Mouse (Mus musculus) heart, embryonic 16.5 days (tissue): ENCODE measurements around the gene Olfr1404. TPM values are rescaled to one million over a fixed set of nuclear protein-coding genes. Genes with fewer than 3 reads are reported as not detected.
"Not testable (repeated sequence)": the region's sequence is repeated elsewhere in the genome, so short reads cannot be mapped to it uniquely, and the experiment has no call there.

Experiments
- ATAC-seq: fragments of 200-750 bp; cut with Nextera tagmentation; replicated peaks from 2 replicates; pipeline ENCODE4 v1.8.0; 2017; ENCODE audit warnings: moderate number of reproducible peaks; ENCODE audit not compliant: insufficient read depth, low FRiP score; ENCODE audit errors: extremely low read depth
- H3K27ac ChIP-seq: fragments of 300-500 bp; sonication (generic); 2 replicates; pipeline ENCODE4 v1.5.1; 2014; ENCODE audit warnings: mild to moderate bottlenecking, low read length, control low read depth, moderate library complexity
- H3K27me3 ChIP-seq: fragments of 300-500 bp; sonication (generic); 2 replicates; pipeline ENCODE4 v1.6.1; 2014; ENCODE audit warnings: low read length, mixed read lengths; ENCODE audit not compliant: control insufficient read depth, insufficient read depth
- H3K36me3 ChIP-seq: fragments of 300-500 bp; sonication (generic); 2 replicates; pipeline ENCODE4 v1.6.1; 2014; ENCODE audit not compliant: control insufficient read depth, insufficient read depth
- H3K4me1 ChIP-seq: fragments of 300-500 bp; sonication (generic); 2 replicates; pipeline ENCODE4 v1.6.1; 2014; ENCODE audit warnings: low read length, mixed read lengths; ENCODE audit not compliant: control insufficient read depth, insufficient read depth
- H3K4me2 ChIP-seq: fragments of 300-500 bp; sonication (generic); 2 replicates; pipeline ENCODE4 v1.6.1; 2014; ENCODE audit warnings: low read depth, mild to moderate bottlenecking, control low read depth, low read length
- H3K4me3 ChIP-seq: fragments of 300-500 bp; sonication (generic); 2 replicates; pipeline ENCODE4 v1.5.1; 2014; ENCODE audit warnings: mild to moderate bottlenecking, control low read depth, low read length
- H3K9ac ChIP-seq: fragments of 300-500 bp; sonication (generic); 2 replicates; pipeline ENCODE4 v1.6.1; 2014; ENCODE audit warnings: low read length, control low read depth
- H3K9me3 ChIP-seq: fragments of 300-500 bp; sonication (generic); replicated peaks from 2 replicates; pipeline ENCODE4 v1.6.1; 2016; ENCODE audit warnings: low read length; ENCODE audit not compliant: control insufficient read depth
- WGBS: fragments of 180-500 bp; shearing (Covaris S2); extraction: QIAGEN DNeasy Blood & Tissue Kit; methylation state at CpG from one replicate; pipeline ENCODE4 v1.1.7; 2014; 5-methylcytosine and 5-hydroxymethylcytosine counted together
- polyA plus RNA-seq: library from polyadenylated mRNA; unstranded; fragments of >200 nt; fragmentation: Nextera tagmentation; extraction: Ambion mirVana; gene quantifications from 2 replicates; pipeline ENCODE4 v1.2.1, GENCODE M21; 2015

Olfr1404 gene
- not detected in 2 replicates for polyA plus RNA-seq

DNA sequence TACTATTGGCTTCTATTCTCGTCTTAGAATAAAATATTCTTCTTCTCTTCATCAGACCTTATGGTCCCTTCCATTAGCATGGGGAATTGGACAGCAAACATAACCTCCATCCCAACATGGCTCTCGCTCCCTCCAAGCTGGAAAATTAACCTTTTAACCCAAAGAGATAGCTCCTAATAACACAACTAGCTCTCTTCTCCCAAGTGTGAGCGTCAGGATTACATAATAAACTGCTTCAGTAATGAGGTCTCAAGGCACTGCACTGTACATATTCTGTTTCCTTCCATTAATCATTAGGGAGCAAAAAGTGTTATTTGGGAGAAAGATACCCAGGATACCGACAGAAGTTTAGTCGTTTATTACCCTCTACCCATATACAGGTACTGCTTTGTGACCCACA is at the start of gene Olfr1404:
Olfr1404 (plus strand) TSS at position 301 of the 400 bp plus-strand sequence.
- Histone ChIP-seq H3K36me3 (no peaks in the 10 kb centered on the region), H3K9ac (no peak within 1 kb of the TSS), H3K4me1 (no peaks in the 10 kb centered on the region), H3K4me2 (no peak within 1 kb of the TSS), H3K27me3 (no peaks in the 10 kb centered on the region), H3K27ac (no peak within 1 kb of the TSS), H3K9me3 (peaks cover 2% of the 10 kb centered on the region; the same call in 1 of the 2 replicates), H3K4me3 (no peak within 1 kb of the TSS)
- no peak for ATAC-seq
- WGBS, result 67% methylated on average over 5 of the region's 5 CpGs

DNA sequence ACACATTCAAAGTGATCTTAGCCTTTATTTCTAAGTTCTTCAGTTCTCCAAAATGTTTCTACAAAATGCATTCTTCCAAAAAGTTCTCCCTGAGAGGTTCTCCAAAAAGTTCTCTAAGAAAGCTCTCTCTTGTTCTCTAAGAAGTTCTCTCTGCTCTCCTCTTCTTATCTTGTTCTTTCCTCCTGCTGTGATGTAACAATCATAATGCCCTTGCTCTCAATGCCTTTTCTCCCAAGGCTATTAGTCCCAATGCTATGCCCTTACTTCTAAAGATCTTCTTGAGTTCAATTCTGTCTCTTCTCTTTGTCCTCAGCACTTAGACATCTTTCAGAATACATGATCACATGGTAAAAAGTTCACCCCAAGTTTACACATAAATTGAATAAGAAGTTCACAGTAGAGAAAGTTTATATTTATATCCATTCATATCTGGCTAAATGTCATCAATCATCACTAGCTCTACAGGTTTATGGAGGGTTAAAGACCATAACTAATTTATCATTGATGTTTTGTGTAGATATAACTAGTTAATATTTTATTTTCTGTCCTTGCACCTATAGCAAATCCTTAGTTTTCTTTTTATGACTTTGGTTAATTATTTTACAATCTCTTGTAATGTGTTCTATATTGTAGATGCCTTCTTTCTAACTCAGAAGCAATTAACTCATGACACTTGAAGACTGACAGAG is 37.9 kb upstream of the Olfr1404 start:
- ATAC-seq, result no peak
- Histone ChIP-seq H3K4me3 (no peak overlapping the region), H3K4me2 (no peak overlapping the region), H3K4me1 (no peaks in the 10 kb centered on the region), H3K9ac (no peak overlapping the region), H3K27ac (no peak overlapping the region), H3K36me3 (no peaks in the 10 kb centered on the region), H3K9me3 (no peaks in the 10 kb centered on the region), H3K27me3 (no peaks in the 10 kb centered on the region)

DNA sequence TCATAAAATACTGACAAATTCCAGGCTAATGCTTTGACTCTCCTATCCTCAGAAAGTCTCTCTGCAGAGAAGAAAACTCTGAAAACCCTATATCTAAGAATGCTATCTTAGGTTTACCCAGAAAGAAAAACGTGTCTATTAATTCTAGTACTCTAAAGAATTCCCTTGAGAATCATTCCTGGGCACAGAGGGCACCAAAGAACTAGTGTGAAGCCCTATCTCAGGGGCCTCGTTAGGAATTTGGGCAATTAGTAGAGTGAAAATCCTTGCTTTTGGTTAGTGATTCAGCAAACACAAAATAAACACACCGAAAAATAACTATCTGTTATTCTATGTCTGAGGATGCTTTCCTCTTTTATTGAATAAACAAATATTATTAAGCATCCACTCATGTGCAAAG is 21.7 kb upstream of the Olfr1404 start, which contains the start of gene Olfr1406:
Olfr1406 (minus strand) TSS at position 101 of the 400 bp plus-strand sequence.
- WGBS, result 46% methylated on average over 3 of the region's 3 CpGs
- H3K36me3 ChIP-seq, result no peaks in the 10 kb centered on the region
- H3K4me1 ChIP-seq, result no peaks in the 10 kb centered on the region
- H3K4me2 ChIP-seq, result no peak within 1 kb of the TSS
- H3K27ac ChIP-seq, result no peak within 1 kb of the TSS
- H3K9ac ChIP-seq, result no peak within 1 kb of the TSS
- no peak within 1 kb of the TSS for H3K4me3 ChIP-seq
- H3K9me3 ChIP-seq, result no peaks in the 10 kb centered on the region
- H3K27me3 ChIP-seq, result no peaks in the 10 kb centered on the region
- ATAC-seq, result no peak

DNA sequence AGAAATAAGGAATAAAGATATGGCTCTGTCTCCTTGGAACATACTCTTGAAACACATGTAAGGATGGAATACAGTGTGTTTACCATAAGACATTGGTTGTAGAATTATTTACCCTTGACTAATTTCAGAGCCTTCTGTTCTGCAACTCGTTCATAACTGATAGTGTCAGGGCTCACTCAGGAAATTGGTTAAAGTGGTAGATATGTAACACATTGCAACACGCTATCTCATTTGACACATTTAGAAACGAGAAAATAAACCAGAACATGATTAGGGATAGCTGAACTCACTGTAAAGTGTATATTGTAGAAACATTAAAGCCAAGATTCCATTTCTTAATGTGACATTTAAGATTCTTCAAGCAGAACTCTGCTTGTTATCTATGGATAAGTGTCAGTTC is 20.1 kb upstream of the Olfr1404 start:
- Histone ChIP-seq H3K9me3 (no peaks in the 10 kb centered on the region), H3K36me3 (no peaks in the 10 kb centered on the region)
- no peak for ATAC-seq

DNA sequence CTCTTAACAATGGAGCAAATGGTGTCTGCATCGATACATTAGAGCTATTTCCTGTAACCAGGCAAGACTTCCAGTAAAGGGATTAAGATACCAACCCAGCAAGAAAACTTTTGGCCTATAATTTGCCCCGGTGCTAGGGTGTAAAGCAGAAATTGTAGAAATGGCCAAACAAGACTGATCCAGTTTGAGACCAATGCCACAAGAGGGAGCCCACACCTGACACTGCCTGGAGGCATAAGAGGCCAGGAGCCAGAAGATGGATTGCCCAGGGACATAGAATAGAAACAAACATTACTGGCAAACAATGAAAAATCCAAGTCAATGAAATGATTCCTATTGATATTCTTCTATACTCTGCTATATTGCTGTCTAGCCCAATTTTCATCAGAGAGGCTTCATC is 15.8 kb upstream of the Olfr1404 start:
- WGBS, result 71% methylated on average over 2 of the region's 2 CpGs
- no peak overlapping the region for H3K9ac ChIP-seq

More for the DNA sequence above, 20.1 kb upstream of the Olfr1404 start:
- Histone ChIP-seq H3K4me1 (no peaks in the 10 kb centered on the region), H3K4me2 (no peak overlapping the region), H3K9ac (no peak overlapping the region), H3K27me3 (no peaks in the 10 kb centered on the region), H3K4me3 (no peak overlapping the region), H3K27ac (no peak overlapping the region)
- 34% methylated on average over 3 of the region's 3 CpGs for WGBS

DNA sequence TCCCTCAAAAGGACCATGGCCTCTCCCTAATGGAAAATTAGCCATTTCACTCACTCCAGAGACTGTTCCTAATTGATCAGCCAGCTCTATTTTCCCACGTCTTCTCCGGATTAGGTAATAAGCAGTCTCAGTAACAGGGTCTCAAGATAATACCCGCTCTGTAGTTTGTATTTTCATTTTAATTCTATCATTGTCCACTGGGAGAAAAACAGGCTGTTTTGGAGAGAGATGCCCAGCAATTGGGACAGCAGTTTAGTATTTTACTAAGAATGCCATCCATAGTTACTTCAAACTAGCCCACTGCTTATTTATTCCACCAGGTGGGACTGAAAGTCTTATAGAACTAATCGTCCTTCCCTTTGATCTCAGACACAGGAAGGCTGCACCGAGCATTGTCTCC is 14.7 kb upstream of the Olfr1404 start, which contains the start of gene Olfr218:
Olfr218 (plus strand) TSS at position 301 of the 400 bp plus-strand sequence.
- no peaks in the 10 kb centered on the region for H3K4me1 ChIP-seq
- no peak within 1 kb of the TSS for H3K4me2 ChIP-seq
- 68% methylated on average over 5 of the region's 5 CpGs for WGBS
- H3K4me3 ChIP-seq, result no peak within 1 kb of the TSS
- H3K27me3 ChIP-seq, result no peaks in the 10 kb centered on the region
- no peak within 1 kb of the TSS for H3K27ac ChIP-seq
- H3K36me3 ChIP-seq, result no peaks in the 10 kb centered on the region
- H3K9ac ChIP-seq, result no peak within 1 kb of the TSS
- ATAC-seq, result no peak
- H3K9me3 ChIP-seq, result no peaks in the 10 kb centered on the region

More for the DNA sequence above, 15.8 kb upstream of the Olfr1404 start:
- Histone ChIP-seq H3K4me1 (no peaks in the 10 kb centered on the region), H3K27ac (no peak overlapping the region), H3K27me3 (no peaks in the 10 kb centered on the region), H3K4me3 (no peak overlapping the region), H3K4me2 (no peak overlapping the region), H3K9me3 (no peaks in the 10 kb centered on the region), H3K36me3 (no peaks in the 10 kb centered on the region)
- no peak for ATAC-seq

DNA sequence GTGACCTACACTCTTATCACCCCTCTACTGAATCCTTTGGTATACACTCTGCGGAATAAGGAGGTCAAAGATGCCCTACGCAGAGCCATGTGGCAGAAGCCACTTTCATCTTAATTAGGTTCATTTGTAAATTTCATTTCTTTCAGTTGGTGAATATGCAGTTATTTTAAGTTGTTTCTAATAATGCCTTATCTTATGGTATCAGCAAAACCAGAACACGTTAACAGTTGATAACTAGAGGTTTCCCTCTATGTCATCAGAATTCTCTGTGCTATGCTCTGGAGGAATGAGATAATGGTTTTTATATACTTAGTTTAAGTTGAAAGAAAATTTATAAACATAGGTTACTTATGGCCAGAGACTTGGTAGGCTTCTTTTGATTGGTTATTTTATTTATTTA is 4.3 kb downstream of the Olfr1404 start:
- Histone ChIP-seq H3K4me1 (no peaks in the 10 kb centered on the region), H3K4me2 (no peak overlapping the region), H3K9ac (no peak overlapping the region), H3K36me3 (no peaks in the 10 kb centered on the region), H3K27ac (no peak overlapping the region), H3K27me3 (no peaks in the 10 kb centered on the region), H3K9me3 (no peaks in the 10 kb centered on the region), H3K4me3 (no peak overlapping the region)
- ATAC-seq, result no peak
- WGBS, result 74% methylated on average over 3 of the region's 3 CpGs

DNA sequence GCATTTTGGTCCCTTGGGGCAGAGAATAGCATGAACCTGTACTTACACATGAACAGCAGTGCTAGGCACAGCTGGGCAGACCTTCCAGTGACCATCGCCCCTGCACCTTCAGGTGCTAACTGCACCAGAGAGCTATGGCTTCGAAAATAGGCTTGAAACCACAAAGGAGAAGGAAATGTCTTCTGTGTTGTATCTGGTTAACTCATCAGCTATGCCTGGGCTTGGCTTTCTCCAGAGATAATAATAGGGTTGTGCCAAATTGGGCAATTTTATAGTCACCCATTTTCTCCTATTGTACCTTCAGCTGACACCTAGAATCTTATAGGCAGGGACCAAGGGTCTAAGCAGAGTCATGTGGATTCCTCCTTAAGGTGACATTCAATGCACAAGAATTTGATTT is 14.9 kb downstream of the Olfr1404 start, which contains the start of gene Fcer1a:
Fcer1a (minus strand) TSS at position 134 of the 400 bp plus-strand sequence.
- Histone ChIP-seq H3K9ac (no peak within 1 kb of the TSS), H3K4me3 (no peak within 1 kb of the TSS), H3K27me3 (no peaks in the 10 kb centered on the region), H3K9me3 (no peaks in the 10 kb centered on the region), H3K27ac (no peak within 1 kb of the TSS), H3K36me3 (no peaks in the 10 kb centered on the region), H3K4me2 (no peak within 1 kb of the TSS), H3K4me1 (no peaks in the 10 kb centered on the region)
- no peak for ATAC-seq
- 55% methylated on average over 2 of the region's 2 CpGs for WGBS

DNA sequence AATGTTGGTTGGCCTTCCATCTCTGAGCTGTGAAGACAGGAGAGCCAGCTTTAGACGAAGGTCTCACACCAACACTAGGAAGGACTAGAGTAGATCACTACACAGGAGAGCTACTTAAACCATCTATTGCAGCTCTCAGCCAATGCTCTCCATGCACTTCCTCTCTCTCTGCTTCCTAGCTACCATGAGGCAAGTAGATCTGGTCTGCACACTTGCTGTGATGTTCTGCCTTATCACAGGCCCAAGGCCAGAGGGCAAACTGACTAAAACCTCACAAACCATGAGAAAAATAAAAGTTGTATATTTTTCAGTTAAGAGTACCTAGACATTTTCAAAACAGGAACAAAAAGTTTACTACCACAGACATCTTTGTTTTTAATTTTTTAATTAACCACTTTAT is 24.8 kb downstream of the Olfr1404 start:
- H3K4me1 ChIP-seq, H3K4me3 ChIP-seq, H3K27ac ChIP-seq, H3K9ac ChIP-seq, H3K36me3 ChIP-seq, H3K27me3 ChIP-seq, ATAC-seq, H3K4me2 ChIP-seq, H3K9me3 ChIP-seq: not testable (repeated sequence)
- 62% methylated on average over 1 of the region's 1 CpGs for WGBS
